Mouse (Mus musculus): ENCODE measurements around the gene Nfatc4.

The Nfatc4 gene

DNA sequence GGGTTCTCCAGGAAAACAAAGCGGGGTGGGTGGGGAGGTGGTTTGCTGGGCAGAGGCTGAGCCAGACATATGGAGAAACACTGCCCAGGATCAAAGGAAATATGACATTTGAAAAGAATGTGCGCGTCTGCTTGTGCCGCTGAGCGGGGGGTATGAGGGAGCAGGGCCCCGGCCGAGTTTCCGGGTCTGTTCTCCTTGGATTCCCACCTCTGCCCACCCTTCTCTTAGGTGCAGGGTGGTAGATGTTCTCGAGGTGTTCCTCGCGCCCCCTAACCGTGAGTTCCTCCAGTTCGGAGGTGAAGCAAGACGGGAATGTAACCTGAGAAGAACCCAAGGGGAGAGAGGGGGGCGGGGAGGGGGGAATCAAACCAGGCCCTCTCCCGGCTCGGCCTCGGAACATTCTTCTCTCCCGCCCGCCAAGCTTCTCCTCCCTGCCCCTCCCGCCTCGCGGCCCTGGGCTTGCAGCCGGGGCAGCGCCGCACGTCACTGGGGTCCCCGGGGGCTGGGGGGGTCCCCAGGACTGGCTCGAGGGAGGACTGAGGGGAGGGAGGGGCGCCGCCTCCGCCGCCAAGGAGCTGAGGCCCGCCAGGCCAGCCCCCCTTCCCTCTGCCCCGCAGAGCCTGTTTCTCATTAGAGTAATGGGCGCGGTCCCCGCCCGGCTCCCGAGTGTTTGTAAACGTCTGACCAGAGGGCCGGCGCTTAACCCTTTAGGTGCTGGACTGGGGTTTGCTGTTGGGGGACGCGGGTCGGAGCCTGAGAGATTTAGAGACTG is at the start of gene Nfatc4:
Gene Nfatc4 (plus strand): TSS at position 154 of the 772 bp plus-strand sequence.
- peak; percentile 95 for DNase-seq

DNA sequence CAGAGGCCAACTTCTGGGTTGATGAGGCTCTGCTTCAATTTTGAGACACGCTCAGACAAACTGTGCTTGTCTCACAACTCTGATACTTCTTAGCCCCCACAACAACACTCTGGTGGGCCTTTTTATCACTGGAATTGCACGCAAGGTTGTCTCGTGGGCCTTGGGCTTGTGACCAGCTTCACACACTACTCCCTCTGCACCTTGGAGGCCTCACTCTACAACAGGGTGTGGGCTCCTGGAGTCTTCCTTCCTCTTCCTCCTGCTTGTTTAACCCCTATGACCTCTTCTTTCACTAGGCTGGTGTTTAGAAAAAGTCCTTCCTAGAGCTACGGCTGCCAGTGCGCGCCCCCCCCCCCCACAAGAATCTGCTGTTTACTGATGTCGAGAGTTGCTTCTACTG is 46.2 kb upstream of the Nfatc4 start:
- DNase-seq: no peak

DNA sequence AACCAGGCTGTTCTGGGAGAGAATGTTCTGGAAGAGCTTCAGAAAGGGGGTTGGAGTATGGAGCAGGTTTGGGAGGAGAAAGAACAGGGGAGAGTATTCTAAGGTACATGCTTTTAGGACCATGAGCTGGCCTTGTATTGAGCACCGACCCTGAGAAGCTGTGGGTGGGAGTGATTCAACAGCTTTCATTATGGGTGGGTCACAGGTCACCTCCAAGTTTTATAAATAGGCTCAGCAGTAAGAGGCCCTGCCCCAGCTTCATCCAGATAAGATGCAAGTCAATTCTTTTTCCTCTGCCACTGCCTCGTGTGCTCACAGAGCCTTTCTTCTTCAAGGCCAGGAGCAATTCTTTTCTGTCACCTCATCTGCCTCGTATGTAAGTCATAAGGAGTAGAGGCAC is 45.8 kb upstream of the Nfatc4 start:
- DNase-seq: no peak

DNA sequence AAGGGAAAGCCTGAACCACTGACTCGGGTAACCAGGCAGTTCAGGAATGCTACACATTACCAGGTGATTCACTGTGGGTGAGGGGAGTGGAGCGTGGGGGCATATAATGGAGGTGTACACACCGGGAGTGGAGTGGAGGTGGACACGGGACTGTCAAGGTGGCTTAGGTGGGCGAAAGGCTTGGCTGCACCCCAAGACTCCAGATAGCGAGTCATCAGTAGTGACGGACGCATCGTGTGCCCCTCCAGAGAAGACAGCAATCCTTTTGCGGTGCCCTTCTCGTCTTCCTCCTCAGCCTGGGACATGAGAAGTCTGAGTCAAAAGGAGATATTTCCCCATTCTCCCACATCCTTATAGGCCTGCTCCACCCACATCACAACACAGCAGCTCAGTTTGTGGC is 45.1 kb upstream of the Nfatc4 start:
- DNase-seq: peak; percentile 5

- peak; percentile 6 for DNase-seq
These were observed 44.3 kb upstream of the Nfatc4 start for GRCm38 (mm10) chr14:55778686-55779085.

DNA sequence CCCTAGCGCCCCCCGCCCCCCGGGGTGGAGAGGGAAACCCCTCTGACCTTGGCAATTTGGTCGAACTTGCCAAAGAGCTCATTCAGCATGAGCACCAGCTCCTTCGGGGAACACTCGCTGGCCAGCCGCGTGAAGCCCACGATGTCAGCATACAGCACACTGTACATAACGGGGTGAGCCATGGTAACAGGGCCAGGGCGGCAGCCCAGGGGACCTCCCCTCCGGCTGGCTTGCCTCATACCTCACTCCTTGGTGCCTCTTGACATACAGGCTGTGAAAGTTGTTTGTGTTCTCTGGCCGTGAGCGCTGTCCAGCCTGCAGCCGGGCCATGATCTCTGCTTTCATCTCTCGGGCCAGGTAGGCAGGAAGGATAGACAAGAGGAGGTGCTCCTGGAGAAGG is 43.3 kb upstream of the Nfatc4 start:
- peak; percentile 16 for DNase-seq

- peak; percentile 13 for DNase-seq
These were observed 42.2 kb upstream of the Nfatc4 start for GRCm38 (mm10) chr14:55780736-55781135.

DNA sequence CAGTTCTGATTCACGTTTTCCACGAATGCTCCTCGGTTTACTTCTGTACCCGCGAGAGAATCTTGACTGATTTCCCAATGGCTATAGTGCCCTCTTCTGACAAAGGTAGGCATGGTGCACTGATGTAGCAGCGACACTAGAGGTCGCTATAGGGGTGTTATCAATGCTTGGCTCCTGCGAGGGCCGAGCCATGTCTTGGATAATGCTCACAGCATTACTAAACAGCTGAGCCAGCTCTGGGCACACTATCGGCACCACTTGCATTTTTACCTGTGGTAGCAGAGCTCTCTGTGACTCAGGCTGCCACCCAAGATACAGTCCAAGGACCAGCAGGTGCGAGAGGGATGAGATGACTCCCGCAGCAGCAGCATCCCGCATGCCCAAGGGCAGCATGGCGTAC is 41.6 kb upstream of the Nfatc4 start:
- DNase-seq: peak; percentile 81

DNA sequence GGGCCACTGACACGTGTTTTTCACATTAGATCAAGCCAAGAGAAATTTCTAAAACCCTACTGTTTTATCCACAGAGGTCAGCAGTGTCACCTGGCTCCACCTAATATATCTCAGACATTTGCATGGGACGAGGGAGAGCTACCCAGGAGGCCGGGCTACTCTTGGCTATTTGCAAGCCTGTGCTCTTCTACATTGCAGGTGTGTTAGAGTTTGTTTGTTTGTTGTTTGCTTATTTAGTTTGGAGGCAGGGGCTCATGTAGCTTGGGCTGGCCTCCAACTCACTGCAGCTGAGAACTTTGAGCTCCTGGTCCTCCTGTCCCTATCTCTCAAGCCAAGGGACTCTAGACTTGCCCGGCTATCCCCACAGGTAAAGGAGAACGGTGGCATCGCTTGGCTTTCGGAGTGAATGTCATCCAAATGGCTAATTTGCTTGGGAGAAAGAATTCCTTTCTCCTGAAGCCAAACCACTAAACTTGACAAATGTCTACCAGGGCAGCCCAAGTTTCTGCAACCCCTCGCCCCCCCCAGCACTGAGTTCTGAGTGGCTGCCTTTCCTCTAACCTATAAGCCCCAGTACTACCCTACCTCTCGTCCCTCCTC is 40.5 kb upstream of the Nfatc4 start:
- DNase-seq: no peak

GRCm38 (mm10) chr14:55783171-55783957 is 39.6 kb upstream of the Nfatc4 start:
- DNase-seq: peak; percentile 48

DNA sequence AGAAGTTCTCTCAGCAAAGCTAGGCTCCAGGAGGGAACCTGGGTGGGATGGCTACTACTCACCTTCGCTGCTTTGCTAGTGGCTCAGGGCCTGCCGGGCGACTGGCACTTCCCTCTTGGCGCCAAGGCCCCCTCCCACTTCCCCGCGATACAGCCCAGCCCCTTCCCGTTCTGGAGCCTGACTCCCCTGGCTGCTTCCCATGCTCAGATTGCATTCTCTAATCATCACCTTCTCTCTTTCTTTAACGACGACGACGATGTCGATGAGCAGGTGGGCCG is 39.0 kb upstream of the Nfatc4 start, which contains the start of gene Adcy4:
Gene Adcy4 (minus strand): TSS at position 138 of the 278 bp plus-strand sequence.
- peak; percentile 59 for DNase-seq

DNA sequence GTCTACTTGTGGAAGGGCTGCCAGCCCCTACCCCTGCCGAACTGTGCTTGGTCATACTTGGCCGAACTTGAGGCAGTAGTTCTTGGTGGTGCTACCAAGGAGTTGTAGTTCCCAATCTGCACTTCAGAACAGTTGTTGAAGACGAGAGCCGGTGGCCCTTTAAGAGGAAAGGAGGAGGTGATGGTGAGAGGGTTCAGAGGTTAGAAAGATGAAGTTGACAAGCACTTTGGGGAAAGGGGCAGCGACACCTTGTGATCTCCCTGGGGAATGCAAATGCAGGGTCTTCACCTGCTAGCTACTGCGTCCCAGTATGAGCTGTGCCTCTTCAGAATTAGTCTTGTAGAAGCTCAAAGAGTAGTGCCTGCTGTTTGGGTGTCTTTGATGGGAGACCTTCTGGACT is 37.7 kb upstream of the Nfatc4 start:
- DNase-seq: no peak

DNA sequence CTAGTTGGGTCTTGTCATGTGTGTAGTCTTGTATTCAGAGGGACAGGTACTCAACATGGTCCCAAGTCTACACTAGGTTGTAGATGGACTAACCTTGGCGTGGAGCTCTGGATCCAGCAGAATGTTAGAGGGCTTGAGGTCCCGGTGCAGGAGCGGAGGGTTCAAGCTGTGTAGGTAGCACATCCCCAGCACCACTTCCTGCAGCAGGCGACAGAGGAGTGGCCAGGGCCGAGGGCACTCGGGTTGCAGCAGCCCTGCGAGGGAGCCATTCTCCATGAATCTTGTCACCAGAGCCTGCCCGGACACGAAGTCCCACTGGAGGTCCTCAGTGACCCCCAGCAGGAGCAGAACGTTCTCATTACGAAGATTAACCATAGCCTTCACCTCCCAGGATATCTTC is 35.2 kb upstream of the Nfatc4 start:
- no peak for DNase-seq

DNA sequence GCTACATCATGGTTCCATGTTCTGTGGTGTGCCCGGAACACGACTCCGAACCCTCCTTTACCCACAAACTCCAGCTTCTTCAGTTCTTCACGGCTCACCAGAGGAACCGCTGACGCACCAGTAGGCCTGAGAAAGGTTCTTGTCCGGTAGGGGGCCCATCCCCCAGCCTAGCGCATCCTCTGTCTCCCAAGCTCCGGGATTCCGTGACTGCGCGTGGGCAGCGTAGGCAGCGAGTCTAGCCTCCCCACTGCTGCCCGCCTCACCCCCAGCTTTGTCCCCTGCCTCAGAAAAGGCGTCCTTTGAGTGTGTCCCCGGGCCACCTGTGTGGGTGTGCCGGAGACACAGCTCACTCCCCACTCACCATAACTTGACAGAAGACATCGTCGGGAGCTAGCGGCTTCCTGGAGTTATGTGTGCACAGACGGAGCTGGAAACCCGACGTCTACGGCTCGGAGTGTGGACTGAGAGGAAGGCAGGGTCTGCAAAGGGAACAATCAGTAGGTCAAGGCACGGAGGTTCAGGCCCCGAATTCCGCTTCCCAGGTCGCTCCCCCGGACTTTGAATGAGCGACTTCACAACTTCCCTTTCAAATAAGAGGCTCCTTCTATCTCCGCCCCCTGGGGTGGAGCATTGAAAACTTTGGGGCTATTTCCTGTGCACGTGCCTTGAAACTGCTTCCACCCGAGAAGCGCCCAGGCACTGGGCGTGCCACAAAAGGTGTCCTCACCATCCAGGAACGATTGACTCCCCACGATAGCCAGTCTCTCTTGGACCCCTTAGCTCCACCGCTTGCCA is 34.5 kb upstream of the Nfatc4 start, which contains the start of gene Ripk3:
Gene Ripk3 (minus strand): TSS at position 610 of the 795 bp plus-strand sequence.
- DNase-seq: peak; percentile 63

DNA sequence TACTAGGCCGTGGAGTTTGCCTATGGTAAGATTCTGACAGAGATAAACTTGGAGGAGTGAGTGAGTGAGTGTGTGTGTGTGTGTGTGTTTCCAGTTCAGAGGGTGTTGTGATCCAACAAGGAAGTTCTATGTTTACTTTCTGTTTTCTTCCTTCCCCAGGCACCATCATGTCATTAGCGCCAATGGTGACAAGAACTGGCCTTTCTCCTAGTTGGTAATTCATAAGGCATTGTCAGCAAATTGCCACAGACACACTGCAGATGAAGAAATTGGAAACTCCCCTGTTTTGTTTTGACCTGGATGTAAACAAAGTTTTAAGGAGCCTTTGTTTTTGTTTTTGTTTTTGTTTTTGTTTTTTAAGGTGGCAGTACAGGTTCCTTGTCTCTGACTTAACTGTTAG is 29.5 kb upstream of the Nfatc4 start:
- DNase-seq: no peak

DNA sequence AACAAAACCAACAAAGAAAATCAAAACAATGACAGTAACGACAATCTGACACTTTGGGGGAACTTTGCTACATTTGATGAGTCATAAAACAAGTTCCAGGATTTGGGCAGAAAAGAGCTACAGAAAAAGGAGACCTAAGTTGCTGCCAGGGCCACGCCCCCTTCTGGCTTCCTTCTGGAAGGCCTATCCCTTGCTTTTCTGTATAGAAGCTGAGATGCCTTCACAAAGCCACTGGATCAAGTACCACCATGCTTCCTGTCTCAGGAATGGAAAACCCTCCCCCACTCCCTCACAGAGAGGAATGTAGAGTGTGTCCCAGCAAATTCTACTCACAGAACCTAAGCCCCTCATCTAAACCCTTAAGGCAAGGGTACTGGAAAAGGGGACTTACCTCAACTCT is 29.0 kb upstream of the Nfatc4 start:
- no peak for DNase-seq

DNA sequence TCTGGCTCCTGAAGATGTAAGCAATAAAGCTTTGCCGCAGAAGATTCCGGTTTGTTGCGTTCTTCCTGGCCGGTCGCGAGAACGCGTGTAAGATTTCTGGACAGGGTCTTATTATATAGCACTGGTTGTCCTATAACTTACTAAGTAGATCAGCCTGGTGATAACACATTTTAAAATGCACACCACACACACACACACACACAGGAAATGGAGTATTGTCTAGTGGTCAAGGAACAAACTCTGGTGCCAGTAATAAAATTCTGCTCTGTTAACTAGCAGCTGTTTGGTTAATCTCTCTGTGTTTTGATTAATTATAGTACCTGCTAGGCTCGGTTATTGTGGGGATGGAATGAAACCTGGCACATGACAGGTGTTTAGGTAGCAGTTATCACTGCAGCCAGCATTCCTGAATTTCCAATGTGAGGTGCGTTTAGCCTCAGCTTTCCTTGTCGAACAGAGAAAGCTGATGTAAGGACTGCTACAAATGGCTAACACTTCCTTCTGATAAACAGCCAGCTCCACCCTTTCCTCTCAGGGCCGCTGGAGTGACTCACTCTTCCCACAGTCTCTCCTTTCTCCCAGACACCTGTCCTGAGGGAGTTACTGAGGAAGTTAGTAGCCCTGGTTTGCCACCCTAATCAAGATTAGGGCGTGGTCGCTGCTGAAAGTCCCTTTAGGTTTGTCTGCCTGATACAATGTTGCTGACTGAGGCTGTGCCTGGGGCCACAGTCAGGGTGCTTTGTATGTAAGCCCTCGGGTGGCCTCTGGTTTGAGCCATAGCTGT is 27.4 kb upstream of the Nfatc4 start:
- DNase-seq: no peak

- peak; percentile 88 for DNase-seq
These were observed 8.1 kb upstream of the Nfatc4 start for GRCm38 (mm10) chr14:55814885-55815284.

DNA sequence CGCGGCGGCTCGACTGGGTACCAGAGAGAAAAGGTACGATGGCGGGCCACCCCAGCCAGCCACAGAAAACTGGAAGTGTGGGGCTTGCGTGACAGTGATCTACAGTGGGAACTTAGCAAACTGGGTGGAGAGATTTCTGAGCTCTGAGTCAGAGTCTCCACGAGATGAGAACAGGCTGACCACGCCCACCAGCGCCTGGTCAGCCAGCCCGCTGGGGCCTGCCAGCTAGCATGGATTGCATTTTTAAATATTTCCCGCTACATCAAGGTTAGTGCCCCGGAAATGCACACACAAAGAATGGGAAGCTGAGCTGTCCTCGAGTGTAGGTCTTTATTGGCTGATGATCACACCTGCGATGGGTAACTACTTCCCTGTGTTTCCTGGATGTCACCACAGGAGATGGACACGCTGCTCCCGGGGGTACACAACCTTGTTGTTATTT is 7.6 kb upstream of the Nfatc4 start:
- peak; percentile 82 for DNase-seq

- DNase-seq: peak; percentile 3
These were observed 3.0 kb upstream of the Nfatc4 start for GRCm38 (mm10) chr14:55819845-55820405.

DNA sequence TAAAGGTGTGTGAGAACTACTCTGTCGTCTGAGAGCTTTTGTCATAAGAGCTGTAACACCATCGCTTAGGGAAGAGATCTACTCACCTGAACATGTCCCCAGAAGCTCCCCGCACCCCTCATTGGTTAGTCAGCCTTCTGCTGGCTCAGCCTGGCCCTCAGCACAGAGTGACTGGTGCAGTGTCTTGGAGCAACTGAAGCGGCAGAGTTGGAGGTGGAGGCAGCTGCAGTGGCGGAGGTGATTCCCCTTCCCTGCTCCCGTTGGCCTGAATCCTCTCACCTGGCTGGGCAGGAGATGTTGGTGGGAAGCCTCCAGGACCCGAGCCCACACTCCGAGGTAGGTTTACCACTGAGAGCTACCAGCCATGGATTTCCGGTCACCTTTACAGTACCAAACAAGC is 2.4 kb upstream of the Nfatc4 start:
- peak; percentile 3 for DNase-seq
